Mouse (Mus musculus): ENCODE data around the gene Zbtb5.

GRCm38 (mm10) chr4:44993847-44994246, 18.4 kb downstream of the Zbtb5 start:
- TF ChIP-seq POLR2A (IDR thresholded peaks at IDR 0.05; ENCODE audit: insufficient read depth, low read depth, low read length) (no peak), CTCF (IDR thresholded peaks at IDR 0.05; ENCODE audit: insufficient read depth, low read depth, low read length) (no peak)
